Mouse (Mus musculus): ENCODE measurements around the gene Ext2. TPM values are rescaled to one million over a fixed set of nuclear protein-coding genes. Genes with fewer than 3 reads are reported as not detected.

Ext2 gene
- polyA plus RNA-seq, 1 experiment from 2014 or later: 102 TPM

DNA sequence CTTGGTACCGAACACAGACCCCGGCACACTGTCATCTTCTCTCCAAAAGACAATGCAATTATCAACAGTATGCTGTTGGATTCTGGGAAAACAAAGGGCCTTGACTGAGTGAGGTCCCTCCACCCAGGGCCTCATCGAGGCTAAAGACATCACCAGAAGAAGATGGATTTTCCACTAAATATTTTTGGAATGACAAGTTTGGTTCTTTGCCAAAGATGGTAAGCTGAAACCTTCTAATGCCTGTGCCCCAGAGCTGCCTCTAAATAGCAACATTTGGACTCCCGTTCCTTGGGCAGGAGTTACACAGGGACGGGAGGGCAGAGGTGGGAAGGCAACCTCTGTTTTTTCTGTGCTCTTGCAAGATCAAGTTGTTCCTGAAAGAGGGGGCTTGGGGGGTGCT lies 47.4 kb downstream of the Ext2 start:
- Histone ChIP-seq H3K27ac (no peak overlapping the region), H3K4me1 (peaks cover 17% of the 10 kb centered on the region), H3K27me3 (replicated peaks) (no peaks in the 10 kb centered on the region), H3K36me3 (no peaks in the 10 kb centered on the region), H3K9me3 (no peaks in the 10 kb centered on the region), H3K4me3 (replicated peaks) (no peak overlapping the region), H3K9ac (no peak overlapping the region), H3K4me2 (no peak overlapping the region)
- no peak for ATAC-seq (ENCODE audit: insufficient read depth, low FRiP score, low read depth)
- WGBS: 62% methylated on average over 5 of the region's 5 CpGs

DNA sequence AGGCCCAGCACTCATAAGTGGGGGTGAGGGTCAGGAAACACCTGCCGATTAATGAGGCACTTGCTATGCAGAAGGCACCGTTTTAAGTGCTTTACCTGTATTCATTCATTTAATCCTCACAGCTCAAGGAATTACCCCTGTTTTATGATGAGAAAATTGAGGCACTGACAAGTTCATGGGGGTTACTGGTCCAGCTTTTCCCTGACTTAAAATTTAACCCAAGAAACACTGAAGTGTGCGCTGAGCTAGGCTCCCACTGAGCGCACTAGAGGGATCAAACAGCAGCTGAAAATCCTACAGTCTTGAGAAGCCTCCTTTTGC lies 49.6 kb downstream of the Ext2 start:
- H3K9ac ChIP-seq: no peak overlapping the region
- peaks cover 6% of the 10 kb centered on the region; the same call in 1 of the 2 replicates for H3K4me1 ChIP-seq
- no peak overlapping the region for H3K27ac ChIP-seq
- 0 out of 2 replicates have a peak, but pooled peaks cover 2% of the 10 kb centered on the region for H3K36me3 ChIP-seq
- H3K4me3 ChIP-seq (replicated peaks): no peak overlapping the region
- H3K4me2 ChIP-seq: no peak overlapping the region
- H3K9me3 ChIP-seq: no peaks in the 10 kb centered on the region
- H3K27me3 ChIP-seq (replicated peaks): no peaks in the 10 kb centered on the region
- WGBS: 47% methylated on average over 4 of the region's 4 CpGs
- no peak for ATAC-seq (ENCODE audit: insufficient read depth, low FRiP score, low read depth)

DNA sequence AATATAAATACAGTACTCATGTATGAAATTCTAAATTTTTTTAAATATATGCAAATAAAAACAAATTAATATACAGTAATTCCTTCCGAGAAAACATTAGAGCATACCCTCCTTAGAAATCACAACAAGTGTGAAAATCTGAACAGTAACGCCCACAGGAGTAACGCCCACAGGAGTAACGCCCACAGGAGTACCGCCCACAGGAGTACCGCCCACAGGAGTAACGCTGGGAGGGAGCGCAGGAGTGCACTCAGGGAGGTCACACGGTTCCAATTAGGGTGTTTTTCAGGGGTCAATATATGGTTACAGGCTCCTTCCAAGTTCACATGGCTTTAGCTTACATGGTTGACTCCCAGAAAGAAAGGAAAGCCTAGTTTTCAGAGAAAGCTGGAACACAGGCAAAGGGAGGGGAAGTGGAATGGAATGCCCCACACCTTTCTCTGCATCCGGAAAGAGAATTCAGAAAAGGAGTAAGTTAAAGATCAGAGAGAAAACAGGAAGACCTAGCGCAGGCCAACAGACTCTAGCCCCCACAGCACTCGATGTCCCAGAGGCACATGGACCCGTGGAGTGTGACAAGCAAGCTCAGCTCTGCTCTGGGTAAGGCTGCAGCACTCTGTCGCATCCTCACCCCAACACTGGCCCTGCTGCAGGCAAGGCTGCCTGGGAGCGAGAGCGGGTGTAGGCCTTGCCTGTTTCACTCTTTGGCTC lies 50.2 kb downstream of the Ext2 start:
- Histone ChIP-seq H3K9ac (no peak overlapping the region), H3K27me3 (replicated peaks) (no peaks in the 10 kb centered on the region), H3K36me3 (0 out of 2 replicates have a peak, but pooled peaks cover 2% of the 10 kb centered on the region), H3K4me2 (no peak overlapping the region), H3K4me1 (peaks cover 6% of the 10 kb centered on the region; the same call in 1 of the 2 replicates), H3K27ac (no peak overlapping the region), H3K9me3 (no peaks in the 10 kb centered on the region), H3K4me3 (replicated peaks) (no peak overlapping the region)
- WGBS: 48% methylated on average over 16 of the region's 16 CpGs
- ATAC-seq (ENCODE audit: insufficient read depth, low FRiP score, low read depth): no peak

DNA sequence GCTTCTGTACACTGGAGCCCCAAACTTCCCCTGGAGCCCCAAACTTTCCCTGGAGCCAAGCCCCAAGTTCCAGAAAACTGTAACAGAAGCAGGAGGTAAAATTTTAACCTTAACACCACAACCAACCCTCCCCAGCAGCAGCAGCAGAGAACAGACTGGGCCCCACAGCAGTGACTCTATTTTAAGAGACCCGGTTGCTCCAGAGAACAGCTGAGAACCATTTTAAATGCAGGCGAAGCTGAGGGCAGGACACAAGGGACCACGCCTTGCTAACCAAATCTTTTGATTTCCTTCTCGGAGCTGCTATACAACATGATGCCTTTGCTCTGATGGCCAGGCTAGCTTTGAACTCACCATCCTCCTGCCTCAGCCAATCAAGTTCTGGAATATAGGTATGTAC lies 51.5 kb downstream of the Ext2 start:
- no peak for ATAC-seq (ENCODE audit: insufficient read depth, low FRiP score, low read depth)
- H3K4me2 ChIP-seq: no peak overlapping the region
- H3K9me3 ChIP-seq: no peaks in the 10 kb centered on the region
- H3K4me3 ChIP-seq (replicated peaks): no peak overlapping the region
- 0 out of 2 replicates have a peak, but pooled peaks cover 2% of the 10 kb centered on the region for H3K36me3 ChIP-seq
- no peaks in the 10 kb centered on the region for H3K27me3 ChIP-seq (replicated peaks)
- H3K9ac ChIP-seq: no peak overlapping the region
- H3K4me1 ChIP-seq: peaks cover 6% of the 10 kb centered on the region; the same call in 1 of the 2 replicates
- H3K27ac ChIP-seq: no peak overlapping the region
- WGBS: 69% methylated on average over 4 of the region's 4 CpGs

DNA sequence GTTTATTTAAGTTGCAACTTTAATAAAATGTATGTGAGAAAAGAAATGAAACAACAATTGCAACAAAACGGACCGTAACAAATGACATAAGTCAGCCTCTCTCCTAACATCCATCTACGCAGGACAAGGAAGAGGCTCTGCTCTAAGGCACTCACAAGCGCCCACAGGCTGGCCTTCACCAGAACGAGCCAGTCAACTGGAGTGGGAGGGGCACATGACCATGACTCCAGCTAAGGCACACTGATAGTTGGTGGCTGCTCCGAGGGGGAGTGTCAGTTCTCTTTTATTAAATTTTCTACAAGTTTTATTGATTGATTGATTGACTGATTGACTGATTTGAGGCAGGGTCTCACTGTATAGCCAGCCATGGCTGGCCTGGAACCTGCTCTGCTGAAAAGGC lies 52.5 kb downstream of the Ext2 start:
- H3K27ac ChIP-seq: no peak overlapping the region
- no peaks in the 10 kb centered on the region for H3K9me3 ChIP-seq
- H3K4me2 ChIP-seq: no peak overlapping the region
- ATAC-seq (ENCODE audit: insufficient read depth, low FRiP score, low read depth): no peak
- 85% methylated on average over 6 of the region's 6 CpGs for WGBS
- H3K9ac ChIP-seq: no peak overlapping the region
- peaks cover 6% of the 10 kb centered on the region; the same call in 1 of the 2 replicates for H3K4me1 ChIP-seq
- 0 out of 2 replicates have a peak, but pooled peaks cover 2% of the 10 kb centered on the region for H3K36me3 ChIP-seq
- no peaks in the 10 kb centered on the region for H3K27me3 ChIP-seq (replicated peaks)
- H3K4me3 ChIP-seq (replicated peaks): no peak overlapping the region

DNA sequence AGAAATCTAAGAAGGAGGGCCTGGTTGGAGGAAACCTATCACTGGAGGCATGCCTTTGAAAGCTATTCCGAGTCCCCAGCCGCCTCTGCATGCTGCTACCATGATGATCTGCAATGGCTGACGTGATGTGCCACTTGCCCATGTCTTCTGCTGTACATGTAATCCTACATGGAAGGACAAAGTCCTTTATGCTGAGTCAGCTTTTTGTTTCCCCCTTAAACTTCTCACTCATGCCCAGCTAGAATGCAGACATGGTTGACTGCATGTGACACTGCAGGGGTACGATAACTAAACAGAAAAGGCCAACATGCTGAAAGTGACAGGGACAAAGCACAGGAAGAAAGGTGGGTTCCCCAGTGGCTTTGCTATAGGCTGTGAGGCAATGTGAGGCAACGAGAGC lies 56.6 kb downstream of the Ext2 start:
- Histone ChIP-seq H3K9ac (no peak overlapping the region), H3K27me3 (replicated peaks) (no peaks in the 10 kb centered on the region), H3K27ac (no peak overlapping the region), H3K4me2 (no peak overlapping the region), H3K4me1 (no peaks in the 10 kb centered on the region), H3K9me3 (no peaks in the 10 kb centered on the region), H3K36me3 (peaks cover 11% of the 10 kb centered on the region; the same call in 1 of the 2 replicates), H3K4me3 (replicated peaks) (no peak overlapping the region)
- 92% methylated on average over 5 of the region's 5 CpGs for WGBS
- no peak for ATAC-seq (ENCODE audit: insufficient read depth, low FRiP score, low read depth)

DNA sequence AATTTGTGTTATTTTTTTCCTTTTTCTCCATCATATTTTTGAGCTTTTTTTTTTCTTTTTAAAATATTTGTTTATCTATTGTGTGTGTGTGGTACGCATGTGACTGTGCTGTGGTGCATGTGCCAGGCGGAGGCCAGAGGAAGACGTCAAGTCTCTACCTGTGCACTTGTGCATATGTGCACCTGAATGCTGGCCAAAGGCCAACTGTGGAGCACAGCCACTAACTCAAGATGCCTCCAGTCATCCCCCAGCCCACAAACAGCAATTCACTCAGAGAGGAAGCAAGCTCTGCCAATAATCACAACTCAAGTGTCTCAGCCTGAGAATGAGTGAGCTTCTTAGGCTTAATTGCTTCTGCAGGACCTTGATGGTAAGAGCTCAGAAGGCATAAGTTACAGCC lies 58.2 kb downstream of the Ext2 start:
- no peak for ATAC-seq (ENCODE audit: insufficient read depth, low FRiP score, low read depth)
- WGBS: 87% methylated on average over 3 of the region's 3 CpGs
- Histone ChIP-seq H3K27me3 (replicated peaks) (no peaks in the 10 kb centered on the region), H3K4me2 (no peak overlapping the region), H3K9me3 (no peaks in the 10 kb centered on the region), H3K4me1 (no peaks in the 10 kb centered on the region), H3K4me3 (replicated peaks) (no peak overlapping the region), H3K27ac (no peak overlapping the region), H3K36me3 (peaks cover 11% of the 10 kb centered on the region; the same call in 1 of the 2 replicates), H3K9ac (no peak overlapping the region)

DNA sequence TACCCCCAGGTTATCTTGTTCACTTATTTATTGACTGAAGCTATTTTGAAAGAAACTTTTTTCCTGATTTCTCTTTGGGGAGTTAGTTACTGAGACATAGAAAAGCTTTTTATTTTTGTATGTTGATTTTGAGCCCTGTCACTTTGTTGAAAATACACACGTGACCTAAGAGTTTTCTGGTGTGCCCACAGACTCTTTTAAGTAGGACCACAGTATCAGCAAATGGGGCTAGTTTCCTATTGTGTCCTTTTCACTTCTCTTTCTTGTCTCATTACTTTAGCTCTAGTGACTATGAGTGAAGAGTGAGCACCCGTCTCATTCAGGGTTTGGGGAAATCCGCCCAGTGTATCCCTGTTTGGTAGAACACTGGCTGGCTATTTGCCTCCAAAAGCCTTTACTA lies 62.0 kb downstream of the Ext2 start:
- Histone ChIP-seq H3K27ac (no peak overlapping the region), H3K4me1 (no peaks in the 10 kb centered on the region; the same call in 1 of the 2 replicates), H3K4me2 (no peak overlapping the region), H3K27me3 (replicated peaks) (no peaks in the 10 kb centered on the region), H3K4me3 (replicated peaks) (no peak overlapping the region), H3K9ac (no peak overlapping the region), H3K36me3 (peaks cover 9% of the 10 kb centered on the region; the same call in 1 of the 2 replicates), H3K9me3 (no peaks in the 10 kb centered on the region)
- no peak for ATAC-seq (ENCODE audit: insufficient read depth, low FRiP score, low read depth)
- WGBS: 89% methylated on average over 3 of the region's 3 CpGs

DNA sequence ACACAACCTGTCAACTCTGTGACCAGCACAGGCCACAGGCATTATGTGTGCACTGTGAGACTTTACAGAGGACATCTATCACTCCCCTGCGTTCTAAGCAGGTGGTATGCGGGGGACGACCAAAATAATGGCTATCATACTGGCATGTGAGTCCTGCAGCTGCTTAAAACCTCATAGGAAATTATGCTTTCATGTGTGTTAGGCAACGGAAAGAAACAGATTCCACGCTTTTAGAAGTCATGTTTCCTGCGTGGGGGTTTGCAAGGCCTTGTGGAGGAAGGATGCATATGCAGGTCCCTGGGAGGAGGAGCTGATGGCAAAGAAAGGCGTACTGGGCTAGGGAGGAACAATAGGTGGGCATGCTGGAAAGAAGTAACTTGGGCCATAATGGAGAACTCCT lies 63.2 kb downstream of the Ext2 start:
- H3K27me3 ChIP-seq (replicated peaks): no peaks in the 10 kb centered on the region
- H3K4me1 ChIP-seq: no peaks in the 10 kb centered on the region; the same call in 1 of the 2 replicates
- no peak overlapping the region for H3K4me3 ChIP-seq (replicated peaks)
- 39% methylated on average over 7 of the region's 7 CpGs for WGBS
- H3K9me3 ChIP-seq: no peaks in the 10 kb centered on the region
- peaks cover 9% of the 10 kb centered on the region; the same call in 1 of the 2 replicates for H3K36me3 ChIP-seq
- ATAC-seq (ENCODE audit: insufficient read depth, low FRiP score, low read depth): no peak
- no peak overlapping the region for H3K4me2 ChIP-seq
- H3K27ac ChIP-seq: no peak overlapping the region
- H3K9ac ChIP-seq: no peak overlapping the region

DNA sequence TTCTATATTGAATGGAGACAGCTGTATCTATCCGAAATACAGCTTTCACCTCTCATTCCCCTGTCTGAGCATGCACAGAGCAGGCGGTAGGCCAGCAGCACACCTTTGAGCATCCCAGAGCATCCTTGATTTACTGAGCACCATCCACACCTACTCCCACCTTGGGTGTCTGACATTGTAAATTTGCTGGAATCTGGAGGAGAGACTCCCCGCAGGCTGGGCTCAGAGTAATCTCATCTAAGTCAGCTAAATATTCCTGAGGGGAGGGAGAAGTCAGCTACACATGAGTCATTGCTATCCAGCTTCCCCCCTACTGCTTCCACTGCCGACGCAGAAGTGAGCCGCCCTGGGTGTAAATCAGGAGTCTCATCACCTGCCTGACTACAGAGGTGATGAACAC lies 64.1 kb downstream of the Ext2 start:
- Histone ChIP-seq H3K4me3 (replicated peaks) (no peak overlapping the region), H3K4me1 (no peaks in the 10 kb centered on the region; the same call in 1 of the 2 replicates), H3K4me2 (no peak overlapping the region), H3K36me3 (peaks cover 9% of the 10 kb centered on the region; the same call in 1 of the 2 replicates), H3K9me3 (no peaks in the 10 kb centered on the region), H3K9ac (no peak overlapping the region), H3K27ac (no peak overlapping the region), H3K27me3 (replicated peaks) (no peaks in the 10 kb centered on the region)
- whole genome bisulfite sequencing: 55% methylated on average over 6 of the region's 6 CpGs
- ATAC-seq (ENCODE audit: insufficient read depth, low FRiP score, low read depth): no peak

DNA sequence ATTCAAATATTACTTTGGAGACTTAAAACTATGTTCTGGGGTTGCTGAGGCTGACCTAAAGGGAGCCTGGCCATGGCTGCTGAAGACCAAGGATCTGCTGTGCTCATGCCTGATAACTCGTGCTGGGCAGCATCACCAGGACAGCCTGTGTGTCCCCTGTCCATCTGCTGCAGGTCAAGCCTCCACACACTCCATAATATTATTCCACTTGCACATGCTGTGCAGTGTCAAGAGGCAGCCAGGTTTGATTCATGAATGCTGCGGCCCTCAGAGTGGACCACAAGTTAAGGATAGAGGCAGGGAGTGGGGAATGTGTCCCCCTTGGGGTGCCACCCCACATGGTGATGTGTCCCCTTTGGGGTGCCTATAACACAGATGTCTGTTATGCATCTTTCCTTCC lies 68.0 kb downstream of the Ext2 start:
- Histone ChIP-seq H3K36me3 (no peaks in the 10 kb centered on the region), H3K4me2 (no peak overlapping the region), H3K9ac (no peak overlapping the region), H3K9me3 (no peaks in the 10 kb centered on the region), H3K4me1 (no peaks in the 10 kb centered on the region; the same call in 1 of the 2 replicates), H3K27me3 (replicated peaks) (no peaks in the 10 kb centered on the region), H3K27ac (no peak overlapping the region), H3K4me3 (replicated peaks) (no peak overlapping the region)
- ATAC-seq (ENCODE audit: insufficient read depth, low FRiP score, low read depth): no peak
- 91% methylated on average over 2 of the region's 2 CpGs for WGBS

DNA sequence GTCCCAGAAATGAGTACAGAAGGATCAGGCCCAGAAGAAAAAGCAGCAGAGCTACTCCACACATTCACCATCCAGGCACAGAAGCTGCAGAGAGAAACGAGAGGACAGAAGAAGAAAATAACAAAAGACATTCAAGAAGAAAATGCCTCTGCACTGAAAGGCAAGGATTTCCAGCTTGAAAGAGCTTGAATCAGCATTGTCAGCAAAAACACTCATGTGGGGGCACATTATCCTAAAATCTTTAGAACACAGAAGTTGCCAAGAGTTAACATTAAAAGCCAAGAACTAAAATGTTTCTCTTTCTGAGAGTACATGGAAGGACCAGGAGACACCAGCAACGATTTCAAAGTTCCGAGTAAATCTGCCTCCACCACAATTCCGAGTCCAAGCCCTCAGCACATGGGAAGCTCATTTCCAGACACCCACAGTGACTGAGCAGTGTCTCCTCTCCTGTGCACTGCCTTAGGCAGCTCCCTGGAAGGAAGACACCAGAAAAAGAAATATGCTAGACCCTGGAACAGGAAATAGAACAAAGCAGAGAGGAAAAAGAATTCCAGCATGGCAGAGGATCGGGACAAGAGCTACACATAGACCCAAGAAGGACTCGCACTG lies 69.1 kb downstream of the Ext2 start:
- WGBS: 74% methylated on average over 6 of the region's 6 CpGs
- no peak overlapping the region for H3K27ac ChIP-seq
- H3K9me3 ChIP-seq: no peaks in the 10 kb centered on the region
- ATAC-seq (ENCODE audit: insufficient read depth, low FRiP score, low read depth): no peak
- H3K4me1 ChIP-seq: no peaks in the 10 kb centered on the region; the same call in 1 of the 2 replicates
- H3K4me2 ChIP-seq: no peak overlapping the region
- H3K36me3 ChIP-seq: no peaks in the 10 kb centered on the region
- no peaks in the 10 kb centered on the region for H3K27me3 ChIP-seq (replicated peaks)
- no peak overlapping the region for H3K9ac ChIP-seq
- H3K4me3 ChIP-seq (replicated peaks): no peak overlapping the region

Measured in stomach, embryonic 15.5 days (tissue).